Mouse (Mus musculus) liver, adult 2 months (tissue): ENCODE results near the gene Psma7.
A peak's percentile ranks its signal among the peaks of the same experiment; 100 is the strongest.

Experiments
- CTCF ChIP-seq: fragments of 200-500 bp; IDR thresholded peaks from 2 replicates; pipeline ENCODE4 v1.5.1; 2011; ENCODE audit warnings: low read depth, low read length, control low read depth
- POLR2A ChIP-seq: fragments of 200-500 bp; IDR thresholded peaks from 2 replicates; pipeline ENCODE4 v1.6.1; 2011; ENCODE audit warnings: low read length, control low read depth; ENCODE audit not compliant: insufficient read depth; ENCODE audit errors: extremely low read depth

DNA sequence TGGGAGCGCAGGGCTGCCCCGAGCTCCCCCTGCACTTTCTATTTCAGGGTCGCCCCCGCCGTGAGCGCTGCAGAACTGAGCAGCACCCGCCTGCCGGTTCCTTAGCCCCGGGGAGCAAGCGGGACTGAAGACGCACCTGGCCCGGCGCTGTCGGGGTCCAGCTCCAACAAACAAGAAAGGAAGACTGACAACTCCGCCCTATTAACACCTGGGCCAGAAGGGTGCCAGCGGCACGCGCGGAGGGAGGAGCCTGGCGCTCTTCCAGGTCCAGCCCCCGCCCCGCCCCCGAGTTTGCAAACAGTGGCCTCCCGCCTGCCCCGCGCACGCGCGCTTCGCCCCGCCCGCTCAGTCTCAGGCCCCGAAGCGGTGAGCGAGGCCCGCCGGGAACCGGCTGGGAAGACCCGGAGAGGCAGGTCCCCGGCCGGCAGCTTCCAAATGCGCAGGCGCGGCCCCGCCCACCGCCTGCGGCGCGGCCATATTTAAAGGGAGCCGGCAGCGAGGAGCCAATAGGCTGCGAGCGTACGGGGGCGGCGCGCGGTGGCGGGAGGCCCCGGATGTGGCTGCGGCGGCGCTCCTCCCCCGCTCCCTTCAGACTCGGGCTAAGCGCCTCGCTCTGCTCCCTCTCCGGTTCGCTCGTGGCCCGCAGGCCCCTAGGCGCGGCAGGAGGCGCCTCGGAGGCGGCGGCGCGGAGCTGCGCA, 17.7 kb downstream of the Psma7 start, which contains the start of gene Lsm14b:
- TF ChIP-seq CTCF (no peak), POLR2A (peak; percentile 73; the same call in 1 of the 2 replicates)
